Mouse (Mus musculus) forelimb bud, embryonic 11.5 days (tissue): ENCODE results near the gene Tex21.
"Not testable (repeated sequence)": the region's sequence is repeated elsewhere in the genome, so short reads cannot be mapped to it uniquely, and the experiment has no call there.

Experiments
- DNase-seq: peaks from one replicate; pipeline ENCODE4 v3.0.0-alpha.2; 2012; ENCODE audit warnings: low read depth, low spot score

Tex21 gene

DNA sequence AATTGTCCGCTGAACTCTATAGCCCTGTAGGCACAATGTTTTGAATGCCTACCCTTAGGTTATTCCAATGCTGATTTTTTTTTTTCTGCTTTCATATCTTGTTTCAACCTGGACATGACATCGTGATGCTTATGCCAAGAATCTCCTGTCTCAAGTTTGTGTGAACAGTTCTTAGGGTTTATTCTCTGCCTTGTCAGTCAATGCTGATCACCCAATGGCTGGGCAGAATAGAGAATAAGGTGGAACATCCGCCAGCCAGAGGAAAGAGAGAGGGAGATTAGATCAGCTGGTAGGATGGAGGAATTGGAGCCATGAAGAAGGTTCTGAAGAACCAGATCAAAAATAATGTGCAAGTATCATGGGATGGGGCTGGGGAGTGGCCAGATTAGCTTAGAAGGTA lies 14.1 kb upstream of the Tex21 start:
- no peak for DNase-seq

DNA sequence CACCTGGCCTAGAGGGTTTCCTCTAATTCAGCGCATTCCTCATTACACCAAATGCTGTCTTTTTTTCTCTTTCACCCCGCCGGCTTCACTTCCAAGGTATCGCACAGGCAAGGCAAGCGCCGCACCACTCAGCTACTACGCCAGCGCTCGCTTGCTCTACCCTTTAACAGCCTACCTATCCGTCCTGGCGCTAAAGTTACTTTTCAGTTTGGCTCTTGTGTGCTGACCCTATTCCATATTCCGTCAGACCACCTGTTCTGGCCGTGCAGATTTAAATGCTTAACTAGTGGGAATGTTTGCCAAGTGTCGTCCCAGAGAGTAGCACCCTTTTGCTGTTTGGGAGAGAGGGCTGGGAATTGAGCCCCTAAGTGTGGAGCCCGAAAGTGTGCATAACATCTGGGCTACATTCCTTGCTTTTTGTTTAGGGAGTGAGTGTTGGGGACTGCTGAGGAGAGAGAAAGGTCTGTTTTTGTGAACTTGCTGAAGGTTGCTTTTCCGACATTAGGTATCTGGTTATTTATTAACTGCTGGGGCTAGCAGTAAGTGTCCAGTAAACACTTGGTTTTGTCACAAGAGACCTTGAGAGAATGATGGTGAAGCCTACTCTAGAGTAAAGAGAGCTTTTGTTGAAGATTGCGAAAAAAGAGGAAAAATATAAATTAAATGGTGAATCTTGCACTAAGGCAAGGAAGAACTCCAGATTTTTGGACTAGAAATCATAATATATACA lies 9.7 kb upstream of the Tex21 start:
- DNase-seq: peak; percentile 40

DNA sequence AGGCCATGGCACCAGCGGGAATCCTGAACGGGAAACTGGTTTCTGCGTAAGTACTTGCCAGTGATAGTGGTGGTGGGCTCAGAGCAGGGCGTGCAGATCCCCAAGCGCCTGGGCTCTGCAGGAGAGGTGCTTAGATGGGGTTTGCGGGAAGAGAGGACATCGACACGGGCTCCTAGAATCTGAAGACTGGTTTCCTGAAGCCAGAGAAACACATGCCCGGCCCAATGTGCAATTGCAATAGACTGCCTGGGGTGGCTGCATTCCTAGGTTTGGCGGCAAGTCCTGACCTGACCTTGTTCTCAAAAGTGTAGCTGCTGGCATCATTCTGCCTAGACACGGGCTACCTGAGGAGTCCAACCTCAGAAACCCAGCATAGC lies 8.9 kb upstream of the Tex21 start:
- no peak for DNase-seq

DNA sequence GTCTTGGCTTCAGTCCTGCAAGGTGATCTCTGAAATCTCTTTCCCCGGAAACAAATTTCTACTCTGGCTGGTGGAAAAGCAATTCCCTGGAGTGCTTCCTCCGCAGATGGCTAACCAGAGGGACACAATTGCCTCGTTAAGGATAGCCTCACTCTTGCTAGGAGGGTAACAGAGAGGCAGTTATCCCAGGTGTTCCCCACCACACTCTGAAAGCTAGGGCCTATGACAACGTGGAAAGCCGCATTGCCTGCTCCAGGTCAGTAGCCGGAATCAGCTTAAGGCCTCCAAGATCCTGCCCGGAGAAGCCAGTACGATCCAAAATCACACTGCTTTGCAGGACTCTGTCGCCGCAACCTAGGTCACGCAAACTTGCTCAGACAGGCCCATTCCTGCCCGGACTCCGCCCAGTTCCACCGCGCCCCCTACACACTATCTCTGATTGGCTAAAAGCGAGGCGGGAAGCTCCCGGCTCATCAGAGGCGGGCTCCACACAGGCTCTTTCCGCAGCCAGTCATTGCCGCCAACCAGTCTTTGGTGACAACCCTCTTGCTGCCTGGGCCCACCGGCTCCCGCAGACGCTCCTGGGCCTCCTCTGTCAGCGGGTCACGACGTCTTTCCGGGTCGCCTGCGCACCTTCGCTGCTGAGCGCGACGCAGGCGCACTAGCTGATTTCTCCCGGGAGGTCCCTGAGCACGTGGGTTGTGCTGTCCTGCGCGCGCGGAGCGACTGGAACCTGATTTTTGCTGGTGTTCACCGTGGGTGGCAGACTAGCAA lies 8.4 kb upstream of the Tex21 start, which contains the start of gene Mthfd1:
TSS of gene Mthfd1 (plus strand) at position 574 of the 774 bp plus-strand sequence.
- peak; percentile 95 for DNase-seq

DNA sequence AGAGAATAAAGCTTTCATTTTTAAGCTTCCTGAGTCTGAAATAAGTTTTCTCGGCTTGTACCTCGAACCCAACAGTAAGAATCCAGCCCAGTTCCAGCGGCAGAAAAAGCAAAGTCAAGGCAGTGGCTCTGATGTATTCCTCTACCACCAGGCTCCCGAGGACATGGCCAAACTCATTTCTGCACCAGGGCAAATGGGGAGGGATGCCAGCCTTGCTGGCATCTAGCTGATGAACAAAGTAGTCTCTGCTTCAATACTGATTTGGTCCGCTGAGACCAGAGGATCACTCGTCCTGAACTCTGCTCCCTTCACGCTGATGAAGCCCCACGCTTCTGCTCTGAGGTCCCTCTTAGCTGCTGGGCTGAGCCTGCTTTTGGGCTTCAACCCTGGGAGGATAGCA lies 7.4 kb upstream of the Tex21 start:
- DNase-seq: no peak

DNA sequence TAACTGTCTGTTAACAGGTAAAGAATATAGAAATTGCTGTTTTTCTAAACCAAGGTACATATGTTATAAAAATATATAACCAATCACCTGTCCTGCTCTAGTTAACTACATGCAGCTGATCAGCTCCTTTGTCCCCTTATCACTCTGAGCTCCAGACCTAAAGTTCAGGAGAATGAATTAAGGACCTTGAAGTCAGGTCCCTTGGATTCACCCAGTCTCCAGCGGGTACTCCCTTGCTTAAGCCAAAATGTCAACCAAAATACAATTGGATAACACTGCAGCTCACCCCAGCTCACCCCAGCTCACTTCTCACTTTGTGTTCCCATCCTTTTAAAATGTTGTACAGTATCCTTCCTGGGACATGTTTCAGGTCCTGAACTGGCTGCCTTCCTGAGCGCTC lies 7.0 kb upstream of the Tex21 start:
- DNase-seq: no peak

DNA sequence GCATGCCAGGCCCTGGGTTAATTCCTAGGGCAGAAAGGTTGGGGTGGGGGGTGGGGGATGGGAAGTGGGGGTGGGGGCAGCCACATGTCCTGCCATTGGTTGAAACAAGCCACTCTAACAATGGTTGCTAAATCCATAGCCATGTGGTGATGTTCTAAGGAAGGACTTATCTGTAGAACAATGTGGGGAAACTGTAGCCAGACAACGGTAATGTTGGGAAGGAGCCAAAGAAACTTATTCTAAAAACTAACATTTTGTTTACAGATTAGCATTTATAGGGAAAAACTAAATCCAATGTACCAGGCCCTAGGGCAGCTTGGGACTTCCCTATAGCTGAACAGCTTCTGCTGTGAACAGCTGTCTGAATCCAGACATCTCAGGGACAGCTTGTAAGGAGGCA lies 6.5 kb upstream of the Tex21 start:
- no peak for DNase-seq

DNA sequence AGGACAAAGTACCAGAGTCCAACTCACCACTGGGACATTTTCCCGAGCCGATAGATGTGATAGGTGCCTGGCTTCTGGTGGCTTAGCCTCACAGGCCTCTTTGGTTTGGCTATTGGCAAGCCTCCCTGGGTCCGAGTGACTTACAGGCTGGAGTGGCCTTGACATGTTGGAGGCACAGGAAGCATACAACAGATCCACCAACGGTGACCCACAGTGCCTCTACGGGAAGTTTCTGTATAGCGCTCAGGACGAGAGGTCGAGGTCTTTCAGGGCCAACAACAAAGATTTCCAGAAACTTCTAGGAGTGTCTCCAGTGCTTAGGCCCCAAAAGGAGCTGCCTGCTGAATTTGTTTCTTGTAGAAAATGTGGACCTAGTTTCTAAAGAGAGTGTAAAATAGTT lies 1.6 kb downstream of the Tex21 start:
- no peak for DNase-seq

DNA sequence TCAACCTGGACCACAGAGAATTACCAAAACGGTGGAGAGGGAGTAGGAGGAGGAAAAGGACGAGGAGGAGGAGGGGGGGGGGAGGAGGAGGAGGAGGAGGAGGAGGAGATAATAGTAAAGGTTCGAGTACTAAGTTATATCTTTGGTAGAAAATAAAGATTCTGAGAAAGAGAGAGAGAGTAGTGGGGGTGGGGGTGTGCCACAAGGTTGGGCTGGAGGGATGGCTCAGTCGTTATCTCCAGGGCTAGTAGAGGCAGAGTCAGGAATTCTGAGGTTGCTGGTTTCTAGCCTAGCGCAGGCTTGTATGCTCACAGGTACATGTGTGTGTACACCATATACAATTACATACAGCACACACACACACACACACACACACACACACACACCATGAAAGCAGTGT lies 4.7 kb downstream of the Tex21 start:
- DNase-seq: no peak

DNA sequence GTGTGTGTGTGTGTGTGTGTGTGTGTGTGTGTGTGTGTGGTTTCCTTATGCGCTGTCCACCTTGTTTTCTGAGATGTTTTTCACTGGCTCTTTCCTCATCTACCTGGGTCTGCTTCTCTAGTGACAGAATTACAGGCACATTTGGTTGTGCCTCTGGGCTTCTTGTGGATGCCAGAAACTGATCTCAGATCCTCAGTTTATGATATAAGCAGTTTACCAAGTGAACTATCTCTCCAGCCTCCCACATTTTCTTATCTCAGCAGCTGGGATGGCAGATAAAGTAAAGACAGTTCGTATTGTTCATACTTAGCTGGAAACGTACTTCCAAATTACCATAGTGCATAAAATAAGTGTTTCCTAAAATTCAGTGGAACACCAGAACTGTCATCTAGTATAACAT lies 5.5 kb downstream of the Tex21 start:
- DNase-seq: no peak

DNA sequence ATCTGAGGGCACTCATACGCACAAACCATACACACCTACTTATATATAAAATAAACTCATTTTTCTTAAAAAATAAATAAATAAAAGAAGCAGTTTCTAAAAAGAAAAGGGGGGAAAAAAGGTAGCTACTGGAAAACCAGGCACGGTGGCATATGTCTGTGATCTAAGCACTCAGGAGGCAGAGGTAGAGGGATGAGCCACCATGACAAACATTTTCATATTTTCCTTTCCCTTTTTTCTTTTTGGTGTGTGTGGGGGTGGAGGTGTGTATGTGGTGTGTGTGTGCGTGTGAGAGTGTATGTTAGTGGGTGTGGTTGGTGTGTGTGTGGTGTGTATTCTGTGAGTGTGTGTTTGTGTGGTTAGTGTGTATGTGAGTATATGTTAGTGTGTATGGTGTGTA lies 5.9 kb downstream of the Tex21 start:
- no peak for DNase-seq

DNA sequence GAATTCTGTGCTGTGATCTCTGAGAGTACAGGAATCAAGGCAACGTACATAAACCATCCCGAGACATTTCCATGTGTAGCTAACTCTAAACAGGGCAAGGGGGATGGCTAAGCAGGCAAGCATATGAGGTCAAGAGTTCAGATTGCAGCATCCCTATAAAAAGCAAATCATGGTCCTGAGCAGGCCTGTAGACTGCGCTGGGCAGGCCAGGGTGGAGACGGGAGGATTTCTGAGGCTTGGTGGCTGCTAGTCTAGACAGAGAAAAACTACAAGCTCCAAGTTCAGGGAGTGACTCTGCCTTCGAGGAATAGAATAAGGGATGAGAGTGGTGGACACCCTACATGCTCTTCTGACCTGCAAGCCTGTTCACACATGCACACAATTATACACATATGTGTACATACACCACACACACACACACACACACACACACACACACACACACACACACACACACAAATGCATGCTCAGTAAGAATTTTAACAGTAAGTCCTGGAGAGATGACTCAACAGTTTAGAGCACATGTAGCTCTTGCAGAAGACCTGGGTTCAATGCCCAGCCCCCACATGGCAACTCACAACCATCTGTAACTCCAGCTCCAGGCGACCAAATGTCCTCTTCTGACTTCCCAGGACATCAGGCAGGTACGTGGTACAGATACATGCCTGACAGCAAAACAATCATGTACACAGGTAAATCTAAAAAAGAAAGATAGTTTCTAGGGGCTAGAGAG lies 6.5 kb downstream of the Tex21 start:
- no peak for DNase-seq

DNA sequence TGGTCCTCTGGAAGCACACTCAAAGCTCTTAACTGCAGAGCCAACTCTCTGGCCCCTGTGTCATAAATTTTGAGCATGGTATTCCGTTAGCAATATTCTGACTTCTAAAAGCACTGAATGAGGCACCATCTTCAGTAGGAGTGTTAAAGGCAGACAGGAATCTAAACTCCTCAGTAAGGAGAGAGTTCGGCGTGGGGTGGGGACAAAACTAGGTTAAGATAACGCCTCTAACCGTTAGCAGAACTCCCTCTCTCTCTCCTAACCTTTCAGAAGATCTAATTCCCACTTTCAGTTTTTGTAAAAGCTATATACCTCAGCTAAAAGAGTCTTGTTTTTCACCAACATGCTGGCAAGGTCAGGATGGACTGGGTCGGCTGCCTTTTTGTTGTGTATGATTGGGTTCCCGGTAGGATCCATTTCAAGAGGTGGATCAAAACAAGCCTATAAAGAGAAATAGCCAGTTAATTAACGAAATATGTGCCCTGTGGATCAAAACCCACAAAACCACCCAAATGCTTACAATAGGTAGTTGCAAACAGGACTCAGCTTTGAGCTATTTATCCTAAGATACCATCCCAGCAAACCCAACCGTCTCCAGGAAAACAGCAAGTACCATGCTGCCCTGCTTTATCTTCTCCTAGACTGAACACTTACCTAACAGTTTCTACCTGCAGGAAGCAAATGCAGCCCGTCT lies 7.3 kb downstream of the Tex21 start:
- no peak for DNase-seq

DNA sequence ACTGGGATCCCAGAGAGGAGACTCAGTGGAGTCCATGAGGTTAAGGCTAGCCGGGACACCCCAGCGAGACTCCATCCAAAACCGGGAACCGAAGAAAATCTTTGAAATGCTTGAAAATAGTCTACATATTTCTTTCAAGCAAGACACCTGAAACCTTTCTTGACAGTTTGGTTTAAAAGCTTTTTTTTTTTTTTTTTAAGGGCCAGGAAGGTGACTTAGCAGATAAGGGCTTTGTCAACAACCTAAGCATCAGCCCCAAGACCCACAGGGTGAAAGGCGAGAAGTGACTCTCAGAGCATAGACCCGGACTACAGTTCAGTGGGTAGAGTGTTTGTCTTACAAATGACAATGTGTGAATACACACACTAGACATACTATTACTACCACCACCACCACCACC lies 11.3 kb downstream of the Tex21 start:
- DNase-seq: no peak

DNA sequence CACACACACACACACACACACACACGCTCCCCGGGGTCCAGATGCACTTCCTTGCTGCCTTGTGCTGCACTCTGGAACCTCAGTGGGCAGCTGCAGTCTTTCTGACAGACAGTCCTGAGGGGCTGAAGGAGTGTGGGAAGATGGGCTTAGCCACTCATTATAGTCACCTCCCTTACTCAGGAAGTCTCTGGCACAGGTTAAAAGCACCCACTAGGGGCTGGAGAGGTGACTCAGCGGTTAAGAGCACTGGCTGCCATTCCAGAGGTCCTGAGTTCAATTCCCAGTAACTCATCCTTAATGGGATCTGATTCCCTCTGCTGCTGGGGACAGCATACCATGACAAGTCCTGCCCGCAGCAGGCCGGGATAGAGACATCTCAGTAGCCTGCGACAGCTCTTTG lies 15.9 kb downstream of the Tex21 start:
- no peak for DNase-seq

DNA sequence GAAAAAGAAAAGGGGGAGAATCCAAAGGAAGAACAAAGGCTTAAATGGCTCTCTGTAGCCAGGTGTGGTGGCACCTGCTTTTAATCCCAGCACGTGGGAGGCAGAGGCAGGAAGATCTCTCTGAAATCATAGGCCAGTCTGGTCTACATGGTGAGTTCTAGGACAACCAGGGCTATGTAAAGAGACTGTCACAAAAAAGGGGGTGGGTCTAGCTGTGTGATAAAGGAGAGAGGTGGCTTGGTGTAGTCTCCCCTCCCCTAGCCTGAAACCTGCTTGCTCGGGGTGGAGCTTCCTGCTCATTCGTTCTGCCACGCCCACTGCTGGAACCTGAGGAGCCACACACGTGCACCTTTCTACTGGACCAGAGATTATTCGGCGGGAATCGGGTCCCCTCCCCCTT lies 24.4 kb downstream of the Tex21 start:
- not testable (repeated sequence) for DNase-seq

DNA sequence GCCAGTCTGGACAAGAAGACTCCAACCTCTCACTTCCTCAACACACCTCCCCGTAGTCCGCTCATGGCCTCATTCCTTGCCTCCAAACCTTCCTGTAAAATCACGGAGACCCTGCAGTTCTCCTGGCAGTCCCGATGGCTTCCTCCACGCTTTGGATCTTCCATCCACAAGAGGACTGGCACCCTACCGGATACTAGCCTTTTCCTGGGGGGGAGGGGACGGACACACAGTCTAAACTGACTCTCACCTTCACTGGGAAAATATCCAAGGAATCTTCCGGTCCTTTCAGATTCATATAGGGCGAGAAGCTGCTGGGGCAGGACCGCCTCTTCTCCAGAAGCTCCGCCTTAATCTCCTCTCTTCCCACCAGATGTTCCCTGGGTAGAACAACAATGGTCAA lies 29.8 kb downstream of the Tex21 start:
- DNase-seq: no peak

DNA sequence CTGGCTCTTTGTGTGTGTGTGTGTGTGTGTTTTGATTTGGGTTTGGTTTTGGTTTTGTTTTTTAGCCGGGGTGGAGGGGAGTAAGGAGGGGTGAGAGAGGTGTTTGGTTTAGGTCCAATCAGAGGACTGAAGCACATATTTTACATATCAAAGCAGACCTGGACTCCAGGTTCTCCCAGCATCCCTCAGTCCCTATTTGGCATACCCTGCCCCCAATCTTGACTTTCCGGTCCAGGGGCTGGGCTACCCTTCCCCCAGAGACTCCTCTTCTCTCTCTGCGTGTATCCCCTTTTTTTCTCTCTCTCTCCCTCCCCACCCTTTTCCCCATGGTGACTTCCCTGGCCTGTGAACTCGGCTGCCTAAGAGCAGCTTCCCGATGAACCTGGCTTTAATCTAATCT lies 31.4 kb downstream of the Tex21 start:
- DNase-seq: no peak

DNA sequence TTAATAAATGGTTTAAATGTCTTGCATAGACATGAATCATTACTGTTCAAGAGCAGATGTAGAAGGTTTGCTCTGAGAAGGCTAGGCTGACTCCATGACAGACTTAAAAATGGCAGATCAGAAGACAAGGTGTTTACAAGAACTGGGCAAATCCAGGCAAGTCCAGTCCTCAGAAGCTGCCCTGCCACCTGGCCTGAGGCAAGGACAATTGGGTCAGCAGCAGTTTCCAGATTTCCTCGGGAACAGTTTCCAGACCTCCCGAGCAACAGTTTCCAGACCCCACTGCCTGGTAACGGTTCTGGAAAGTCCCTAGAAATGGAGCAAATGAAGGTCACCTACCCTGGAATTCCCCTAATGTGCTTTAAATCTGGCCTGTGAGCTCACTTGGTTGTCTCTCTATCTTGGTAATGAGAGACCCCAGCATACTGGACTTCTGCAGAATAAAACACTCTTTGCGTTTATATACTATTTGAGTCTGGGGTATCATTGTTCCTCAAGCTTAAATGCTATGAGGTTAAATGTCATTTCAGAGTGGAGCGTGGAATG lies 37.0 kb downstream of the Tex21 start:
- DNase-seq: no peak

DNA sequence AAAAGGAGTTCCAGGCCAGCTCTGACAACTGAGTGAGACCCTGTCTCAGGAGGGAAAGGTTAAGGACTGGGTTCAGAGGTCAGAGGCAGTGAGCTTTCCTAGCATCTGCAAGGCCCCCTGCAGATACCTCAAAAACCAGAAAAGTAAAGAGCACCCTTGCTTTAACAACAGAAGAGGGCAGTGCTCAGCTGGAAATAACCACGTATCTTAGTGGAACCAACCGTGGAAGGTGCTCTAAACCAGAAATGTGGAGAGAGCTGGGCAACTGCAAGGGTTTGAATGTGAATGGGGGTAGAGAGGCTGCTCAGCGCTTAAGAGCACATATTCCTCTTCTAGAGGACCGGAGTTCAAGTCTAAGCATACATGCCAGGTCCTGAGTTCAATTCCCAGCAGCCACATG lies 46.2 kb downstream of the Tex21 start:
- DNase-seq: no peak

DNA sequence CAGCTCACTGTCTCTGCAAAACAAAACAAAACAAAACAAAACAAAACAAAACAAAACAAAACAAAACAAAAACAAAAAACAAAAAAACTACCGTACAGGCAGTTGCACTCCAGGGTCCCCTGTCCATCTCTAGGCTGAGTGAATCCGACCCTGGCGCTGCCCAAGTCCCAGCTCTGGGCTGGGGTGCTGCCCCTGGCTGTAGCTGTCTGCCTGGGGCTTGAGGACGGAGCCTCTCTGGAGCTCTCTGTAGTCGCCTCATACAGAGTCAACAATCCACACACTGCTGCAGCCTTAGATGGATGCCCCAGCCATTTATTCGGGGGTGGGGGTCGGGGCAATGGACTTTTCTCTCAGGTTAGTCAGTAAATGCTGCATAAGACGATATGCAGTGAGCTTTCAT lies 49.5 kb downstream of the Tex21 start:
- no peak for DNase-seq

DNA sequence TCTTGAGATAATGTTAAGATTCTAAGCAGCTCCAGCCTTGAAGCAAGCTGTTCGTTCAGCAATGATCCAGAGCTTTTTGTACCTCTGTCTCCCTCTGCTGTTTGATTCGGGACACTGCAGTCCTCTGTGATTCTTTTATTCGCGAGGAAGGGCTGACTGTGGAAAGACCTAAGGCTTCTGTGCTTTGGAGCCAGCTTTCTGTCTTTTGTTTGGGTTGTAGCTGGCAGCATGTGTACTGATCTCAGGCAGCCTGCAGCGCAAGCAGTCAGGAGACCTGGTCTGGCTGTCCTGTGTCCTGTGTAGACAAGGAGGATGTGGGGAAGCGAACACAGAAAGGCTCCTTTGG lies 49.9 kb downstream of the Tex21 start:
- DNase-seq: peak; percentile 84
